Mouse (Mus musculus) ES-Bruce4 (cell line): ENCODE data around the gene Ankrd34b.

Source experiments
- CTCF ChIP-seq: IDR thresholded peaks from one replicate; pipeline ENCODE4 v1.8.1; 2011; ENCODE audit warnings: low read depth, low read length
- POLR2A ChIP-seq: IDR thresholded peaks from one replicate; pipeline ENCODE4 v1.8.1; 2011; ENCODE audit warnings: low read length; ENCODE audit not compliant: insufficient read depth

DNA sequence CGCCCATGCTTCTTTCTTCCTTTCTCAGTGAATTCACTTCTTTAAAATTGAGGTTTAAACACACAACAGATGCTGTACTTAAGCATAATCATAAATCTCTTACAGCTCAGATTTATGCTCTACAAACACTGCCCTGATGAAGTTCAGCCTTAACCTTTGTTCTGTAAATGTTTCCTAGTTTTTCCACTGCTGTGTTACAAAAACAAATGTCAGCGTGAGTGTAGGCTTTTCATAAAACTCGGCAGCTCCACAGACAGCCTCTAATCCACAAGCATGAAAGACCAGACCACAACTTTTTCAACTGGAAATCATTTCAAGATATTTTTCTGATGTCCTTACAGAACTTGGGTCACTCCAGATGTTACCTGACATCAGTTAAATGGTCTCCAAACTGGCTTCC is 22.2 kb upstream of the Ankrd34b start:
- TF ChIP-seq CTCF: no peak
- TF ChIP-seq POLR2A: no peak
